Mouse (Mus musculus) lung, postnatal 10 days (tissue): ENCODE measurements around the gene Col4a2.

Experiments
- DNase-seq: peaks from one replicate; pipeline ENCODE4 v3.0.0; 2021

Col4a2 gene

DNA sequence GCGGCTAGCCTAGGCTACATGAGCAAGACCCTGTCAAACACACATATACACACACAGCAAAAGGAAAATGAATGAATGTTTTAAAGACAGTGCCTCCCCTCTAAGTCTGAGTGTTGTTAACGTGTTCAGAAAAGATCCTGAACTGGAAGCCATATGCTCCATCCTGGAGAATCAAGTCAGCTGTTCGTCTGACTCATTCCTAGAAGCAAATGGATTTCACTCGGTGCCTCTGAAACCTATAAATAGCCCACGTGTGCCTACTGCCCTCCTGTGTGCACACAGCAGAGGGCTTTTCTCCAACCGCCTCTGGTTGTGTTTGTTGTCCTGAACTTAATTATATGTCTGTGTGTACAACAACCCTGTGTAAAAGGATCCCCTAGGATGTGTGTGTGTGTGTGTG is 109.4 kb downstream of the Col4a2 start:
- no peak for DNase-seq

DNA sequence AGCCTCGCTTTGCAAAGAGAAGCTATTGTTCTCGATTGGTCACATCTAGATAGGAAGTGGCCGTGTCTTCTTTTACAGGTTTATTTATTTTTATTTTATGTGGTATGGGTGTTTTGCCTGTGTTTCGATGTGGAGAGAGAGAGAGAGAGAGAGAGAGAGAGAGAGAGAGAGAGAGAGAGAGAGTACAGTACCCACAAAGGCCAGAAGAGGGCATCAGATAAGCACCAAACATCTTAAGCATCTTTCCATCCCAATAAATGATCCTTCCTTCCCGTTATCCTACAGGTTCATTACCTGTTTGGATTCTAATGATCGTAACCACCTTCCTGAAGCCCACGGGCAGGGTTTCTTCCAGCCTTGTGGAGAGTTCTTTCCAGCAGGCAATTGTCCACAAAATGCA is 110.5 kb downstream of the Col4a2 start:
- no peak for DNase-seq

DNA sequence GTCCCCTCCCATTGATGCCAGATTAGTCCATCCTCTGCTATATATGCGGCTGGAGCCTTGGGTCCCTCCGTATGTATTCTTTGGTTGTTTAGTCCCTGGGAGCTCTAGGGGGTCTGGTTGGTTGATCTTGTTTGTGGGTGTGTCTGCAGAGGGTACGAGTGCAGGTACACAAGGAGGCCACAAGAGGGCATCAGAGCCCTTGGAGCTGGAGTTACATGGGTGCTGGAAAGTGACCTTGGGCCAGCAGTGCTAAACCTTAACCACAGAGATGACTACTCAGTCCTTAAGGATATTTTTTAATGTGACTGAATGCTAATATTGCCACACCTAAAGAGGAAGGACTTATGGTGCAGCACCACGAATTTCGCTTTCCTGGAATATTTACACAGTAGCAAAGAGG is 118.1 kb downstream of the Col4a2 start:
- DNase-seq, result peak; percentile 42

DNA sequence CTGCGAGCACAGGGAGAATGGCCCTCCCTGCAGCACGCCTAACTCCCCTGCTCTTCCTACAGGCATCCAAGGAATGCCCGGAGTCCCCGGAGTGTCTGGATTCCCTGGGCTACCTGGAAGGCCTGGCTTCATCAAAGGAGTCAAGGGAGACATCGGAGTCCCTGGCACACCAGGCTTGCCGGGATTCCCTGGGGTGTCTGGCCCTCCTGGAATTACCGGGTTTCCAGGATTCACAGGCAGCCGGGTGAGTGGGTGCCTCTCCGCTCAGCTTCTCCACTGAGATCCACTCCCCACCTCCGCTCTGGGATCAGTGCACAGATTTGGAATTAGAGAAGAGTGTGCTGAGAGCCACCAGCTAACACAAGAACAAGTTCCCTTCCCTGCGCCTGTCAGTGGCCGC is 125.3 kb downstream of the Col4a2 start:
- DNase-seq, result no peak

GRCm38 (mm10) chr8:11441291-11441690 is 128.7 kb downstream of the Col4a2 start:
- DNase-seq, result no peak

DNA sequence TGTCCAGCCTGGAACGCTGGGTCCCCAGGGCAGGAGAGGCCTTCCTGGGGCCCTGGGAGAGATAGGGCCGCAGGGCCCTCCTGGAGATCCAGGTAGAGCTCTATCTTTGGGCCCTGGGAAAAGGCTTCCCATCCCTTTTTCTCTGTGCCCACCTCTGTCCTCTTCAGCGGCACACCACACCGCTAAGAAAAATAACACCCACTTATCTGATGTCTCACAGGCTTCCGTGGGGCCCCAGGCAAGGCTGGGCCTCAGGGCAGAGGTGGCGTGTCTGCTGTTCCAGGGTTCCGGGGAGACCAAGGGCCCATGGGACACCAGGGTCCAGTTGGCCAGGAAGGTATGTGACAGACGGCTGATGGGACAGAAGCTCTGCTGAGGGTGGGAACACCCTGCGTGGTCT is 131.0 kb downstream of the Col4a2 start:
- no peak for DNase-seq

GRCm38 (mm10) chr8:11444216-11444615 is 131.6 kb downstream of the Col4a2 start:
- no peak for DNase-seq

- DNase-seq, result no peak
Observed at GRCm38 (mm10) chr8:11445790-11446189, 133.2 kb downstream of the Col4a2 start.

DNA sequence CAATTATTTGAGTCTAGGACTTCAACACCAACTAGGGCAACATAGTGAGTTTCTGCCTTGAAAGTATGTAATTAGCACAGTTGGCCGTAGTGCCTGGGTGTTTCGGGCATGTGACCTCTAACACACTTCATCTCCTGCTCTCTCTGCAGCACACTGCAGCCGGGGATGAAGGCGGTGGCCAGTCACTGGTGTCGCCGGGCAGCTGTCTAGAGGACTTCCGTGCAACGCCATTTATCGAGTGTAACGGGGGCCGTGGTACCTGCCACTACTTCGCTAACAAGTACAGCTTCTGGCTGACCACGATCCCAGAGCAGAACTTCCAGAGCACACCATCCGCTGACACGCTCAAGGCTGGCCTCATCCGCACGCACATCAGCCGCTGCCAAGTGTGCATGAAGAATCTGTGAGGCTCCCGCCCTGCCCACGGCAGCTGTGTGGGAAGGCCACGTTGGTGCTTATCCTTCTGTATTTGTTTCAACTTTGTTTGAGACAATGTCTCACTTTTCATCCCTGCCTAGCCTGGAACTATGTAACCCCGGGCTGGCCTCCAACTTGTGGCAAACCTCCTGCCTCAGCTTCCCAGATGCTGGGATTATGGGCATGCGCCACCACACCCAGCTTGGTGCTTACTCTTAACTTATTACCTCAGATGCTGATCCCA is 135.4 kb downstream of the Col4a2 start:
- DNase-seq, result no peak

DNA sequence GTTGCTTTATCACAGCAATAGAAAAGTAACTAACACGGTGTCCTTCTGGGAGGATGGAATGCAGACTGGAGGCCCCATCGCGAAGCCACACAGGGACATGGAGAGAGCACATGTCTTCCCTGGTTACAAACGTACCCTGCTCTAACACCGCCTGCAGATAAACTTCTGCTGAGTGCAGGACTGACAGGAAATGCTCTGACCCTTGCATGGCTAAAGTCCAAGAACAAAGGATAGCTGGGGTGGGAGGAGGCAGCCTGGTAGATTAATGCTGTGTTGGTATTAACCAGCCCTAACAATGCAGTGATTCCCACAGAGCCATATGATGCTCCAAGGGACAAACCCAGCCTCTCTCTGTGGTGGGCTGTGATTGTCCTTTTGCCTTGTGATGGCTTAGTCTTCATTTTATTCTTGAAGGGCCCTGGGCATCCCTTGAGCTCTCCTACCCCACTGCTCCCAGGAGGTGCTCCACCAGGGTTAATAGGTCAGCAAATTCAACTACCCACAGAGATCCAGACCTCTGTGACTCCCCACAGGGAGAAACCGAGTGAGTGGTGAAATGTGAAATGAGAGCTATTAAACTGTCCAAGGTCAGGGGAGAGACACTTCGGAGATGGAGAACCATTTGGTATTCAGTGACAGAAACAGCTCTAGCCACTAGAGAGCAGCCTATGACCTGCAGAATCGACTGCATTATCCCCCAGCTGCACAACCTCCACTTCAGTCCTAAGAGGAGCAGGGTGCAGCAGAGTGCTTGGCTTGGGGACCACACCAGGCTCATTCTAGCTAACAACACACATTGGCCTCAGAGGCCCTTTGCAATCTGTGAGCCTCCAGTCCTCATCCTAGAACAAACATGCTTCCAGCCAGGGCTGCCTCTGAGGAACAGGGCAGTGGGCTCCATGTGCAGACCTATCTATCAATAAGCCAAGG is 137.8 kb downstream of the Col4a2 start:
- peak; percentile 74 for DNase-seq

DNA sequence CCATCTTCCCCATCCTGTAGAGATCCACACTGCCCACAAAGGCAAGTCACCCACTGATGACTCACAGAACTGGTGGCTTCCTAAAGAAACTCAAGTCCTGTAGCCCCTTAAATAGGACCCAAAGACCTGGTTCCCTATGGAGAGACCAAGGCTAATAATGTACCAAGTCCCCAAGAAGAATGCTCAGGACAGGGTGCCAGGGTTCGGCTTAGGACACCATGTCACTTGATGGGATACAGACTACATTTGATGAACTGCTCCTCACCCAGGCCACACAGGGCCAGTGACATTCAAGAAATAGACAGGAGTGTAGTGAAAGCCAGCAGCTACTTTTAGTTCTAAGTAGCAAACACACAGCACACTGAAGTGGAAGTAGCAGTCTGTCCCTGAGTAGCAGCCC is 139.5 kb downstream of the Col4a2 start:
- no peak for DNase-seq

- no peak for DNase-seq
Observed at GRCm38 (mm10) chr8:11452559-11452958, 140.0 kb downstream of the Col4a2 start.

DNA sequence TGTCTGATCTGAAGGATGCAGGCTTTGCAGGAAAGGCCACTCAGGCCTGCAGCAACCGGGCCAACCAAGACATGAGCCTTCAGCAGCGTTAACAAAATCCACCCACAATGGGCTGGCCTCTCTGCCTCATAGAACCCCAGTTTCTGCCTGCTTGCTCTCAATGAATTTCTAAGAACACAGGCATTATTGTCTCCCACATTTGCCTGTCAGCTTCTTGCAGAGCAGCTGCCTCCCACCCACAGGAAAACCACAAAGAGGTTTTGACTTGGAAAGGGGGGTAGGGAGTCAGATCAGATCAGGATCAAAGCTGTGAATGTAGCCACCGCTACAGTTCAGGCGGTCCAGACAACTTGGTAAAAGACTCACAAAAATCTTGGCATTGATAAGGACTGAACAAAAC is 140.4 kb downstream of the Col4a2 start:
- no peak for DNase-seq

- DNase-seq, result no peak
Observed at GRCm38 (mm10) chr8:11454228-11454627, 141.6 kb downstream of the Col4a2 start.

- DNase-seq, result no peak
Observed at GRCm38 (mm10) chr8:11457278-11457677, 144.7 kb downstream of the Col4a2 start.

DNA sequence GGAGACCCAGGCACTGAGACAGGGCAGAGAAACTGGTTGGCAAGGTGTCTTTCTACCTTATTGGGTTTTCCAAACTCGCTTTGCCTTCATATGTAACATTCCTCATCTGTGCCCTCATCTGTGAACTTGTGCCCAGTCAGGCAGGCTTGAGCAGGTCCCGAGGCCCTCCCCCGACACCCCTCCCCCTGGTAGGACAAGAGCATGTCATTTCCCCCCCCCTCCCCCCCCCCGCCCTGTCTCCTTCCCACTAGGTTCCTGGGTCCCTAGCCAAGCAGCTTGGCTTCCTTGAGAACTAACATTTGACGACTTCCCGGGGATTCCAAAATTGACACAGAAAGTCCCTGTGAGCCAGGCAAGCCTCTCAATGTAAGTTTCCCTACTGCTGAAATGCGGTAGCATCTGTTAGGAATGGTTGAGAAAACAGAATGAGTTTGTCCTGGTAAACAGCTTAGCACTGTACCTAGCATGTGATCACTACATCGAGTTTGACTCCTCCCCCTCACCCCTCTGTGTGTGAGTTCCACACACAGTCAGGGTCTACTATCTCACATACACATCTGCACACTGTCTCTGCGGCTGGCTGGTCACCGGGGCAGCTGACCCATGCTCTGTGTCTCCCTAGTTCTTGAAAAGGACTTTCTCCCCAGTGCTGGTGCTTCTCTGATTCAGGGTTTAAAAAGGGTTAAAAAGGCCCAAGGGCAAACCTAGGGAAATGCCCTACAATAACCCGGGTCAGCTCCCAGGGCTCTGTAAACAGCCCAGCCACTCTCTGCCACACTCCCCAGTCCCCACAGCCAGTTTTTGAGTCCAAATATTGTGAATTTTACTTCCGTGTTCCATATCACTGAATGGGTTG is 145.6 kb downstream of the Col4a2 start:
- DNase-seq, result peak; percentile 74

DNA sequence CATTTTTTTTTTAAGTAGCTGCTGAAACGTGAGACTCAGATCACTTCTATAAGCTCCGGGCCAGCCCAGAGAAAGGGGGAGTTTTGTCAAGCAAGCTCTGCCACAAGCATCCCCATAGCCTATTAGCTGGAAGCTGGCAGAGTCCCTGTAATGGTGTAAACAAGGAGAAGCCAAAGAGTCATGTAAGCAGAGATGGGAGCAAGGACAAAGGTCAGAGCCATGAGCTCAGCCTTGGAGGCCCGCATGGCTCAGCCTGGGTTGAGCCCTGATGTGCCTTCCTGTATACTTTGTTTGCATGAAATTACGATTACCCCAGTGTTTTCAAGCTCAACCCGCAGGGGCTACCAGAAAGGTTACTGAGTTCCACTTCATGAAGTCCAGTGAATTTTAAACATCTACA is 146.4 kb downstream of the Col4a2 start:
- DNase-seq, result no peak

DNA sequence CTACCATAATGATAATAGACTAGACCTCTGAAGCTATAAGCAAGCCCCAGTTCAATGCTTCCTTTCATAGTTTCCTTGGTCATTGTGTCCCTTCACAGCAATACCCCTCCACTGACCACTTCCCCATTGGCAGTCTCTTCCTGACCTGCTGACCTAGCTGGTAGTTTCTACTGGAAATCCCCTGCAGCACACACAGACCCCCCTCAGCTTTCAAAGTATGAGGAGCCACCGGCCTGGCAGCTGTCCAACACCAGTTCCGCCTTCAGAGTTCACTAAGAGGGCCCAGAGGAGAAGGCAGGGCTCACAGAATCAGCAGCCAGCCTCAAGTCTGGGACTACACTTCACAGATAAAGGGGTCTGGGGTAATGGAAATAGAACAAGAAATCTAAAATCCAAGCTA is 148.3 kb downstream of the Col4a2 start:
- DNase-seq, result peak; percentile 62

GRCm38 (mm10) chr8:11461847-11462246 is 149.2 kb downstream of the Col4a2 start:
- DNase-seq, result no peak

DNA sequence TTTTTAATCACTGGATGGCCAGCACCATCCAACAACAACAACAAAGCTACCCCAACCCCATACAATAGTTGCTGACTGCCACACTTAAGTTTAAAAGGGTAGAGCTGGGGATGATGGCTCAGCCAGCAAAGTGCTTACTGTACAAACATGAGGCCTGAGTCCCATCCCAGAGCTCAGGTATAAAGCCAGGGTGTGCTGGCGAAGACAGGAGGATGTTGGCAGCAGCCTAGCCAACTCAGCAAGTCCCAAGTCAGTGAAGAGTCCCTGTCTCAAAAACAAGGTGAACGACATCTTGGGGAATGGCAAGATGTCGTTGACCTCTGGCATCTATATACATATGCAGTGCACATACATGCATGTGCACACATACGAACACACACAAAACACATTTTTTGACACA is 150.0 kb downstream of the Col4a2 start:
- DNase-seq, result no peak

GRCm38 (mm10) chr8:11463541-11463888 is 150.9 kb downstream of the Col4a2 start:
- DNase-seq, result no peak

- DNase-seq, result no peak
Observed at GRCm38 (mm10) chr8:11463889-11464706, 151.5 kb downstream of the Col4a2 start.

DNA sequence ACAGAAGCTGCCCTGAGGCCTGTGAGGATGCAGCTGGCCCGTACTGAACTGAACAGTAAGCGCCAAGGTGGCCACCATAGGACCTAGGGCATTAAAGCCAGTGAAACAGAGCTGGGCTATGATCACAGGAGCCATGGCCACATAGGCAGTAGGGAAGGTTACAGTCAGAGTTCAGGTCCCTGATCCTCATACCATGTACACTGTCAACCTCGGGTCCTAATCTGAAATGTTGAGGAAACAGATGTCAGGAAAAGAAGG is 152.0 kb downstream of the Col4a2 start:
- DNase-seq, result no peak
